Mouse (Mus musculus): ENCODE data around the gene Tmigd1. TPM values are rescaled to one million over a fixed set of nuclear protein-coding genes. Genes with fewer than 3 reads are reported as not detected.

Gene Tmigd1
- polyA plus RNA-seq, 1 experiment: 0.11 TPM

DNA sequence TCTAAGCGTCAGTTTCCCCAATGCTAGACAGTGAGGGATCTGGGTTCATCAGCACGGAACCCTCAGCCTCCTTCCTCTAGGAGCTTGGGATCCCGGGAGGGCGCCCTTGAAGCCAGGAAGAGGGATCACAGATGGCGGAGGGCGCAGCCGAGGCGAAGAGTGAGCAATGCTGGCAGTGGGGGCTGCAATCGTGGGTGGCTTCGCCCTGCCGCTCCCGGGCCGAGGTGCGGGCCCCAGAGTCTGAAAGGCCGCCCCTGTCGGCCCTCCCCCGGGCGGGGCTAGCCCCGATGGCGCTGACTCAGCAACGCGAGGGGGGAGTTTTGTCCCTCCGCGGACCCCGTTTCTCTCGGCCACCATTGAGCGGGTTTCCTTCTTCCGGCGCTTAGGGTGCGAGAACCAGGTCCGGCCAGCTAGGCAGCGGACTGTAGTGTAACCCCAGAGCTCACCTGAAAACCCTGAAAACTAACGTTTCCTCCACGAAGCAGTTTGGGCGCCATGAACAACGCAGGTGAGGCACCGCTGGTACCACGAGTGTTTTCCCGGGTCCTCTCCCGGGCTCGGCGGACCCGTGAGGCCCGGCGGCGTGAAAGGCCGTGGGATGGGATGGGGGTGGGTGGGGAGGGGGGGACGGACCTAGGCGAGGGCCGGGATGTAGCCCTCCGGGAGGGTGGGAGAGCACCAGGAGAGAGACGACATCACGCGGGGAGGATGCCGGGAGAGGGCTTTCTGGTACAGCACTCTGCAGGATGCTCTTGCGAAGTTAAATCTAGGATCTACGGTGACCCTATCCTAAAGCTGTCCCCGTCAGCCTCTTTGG, 43.6 kb downstream of the Tmigd1 start:
- DNase-seq: peak; percentile 96
- under 1% methylated on average over 58 of the region's 58 CpGs for WGBS

DNA sequence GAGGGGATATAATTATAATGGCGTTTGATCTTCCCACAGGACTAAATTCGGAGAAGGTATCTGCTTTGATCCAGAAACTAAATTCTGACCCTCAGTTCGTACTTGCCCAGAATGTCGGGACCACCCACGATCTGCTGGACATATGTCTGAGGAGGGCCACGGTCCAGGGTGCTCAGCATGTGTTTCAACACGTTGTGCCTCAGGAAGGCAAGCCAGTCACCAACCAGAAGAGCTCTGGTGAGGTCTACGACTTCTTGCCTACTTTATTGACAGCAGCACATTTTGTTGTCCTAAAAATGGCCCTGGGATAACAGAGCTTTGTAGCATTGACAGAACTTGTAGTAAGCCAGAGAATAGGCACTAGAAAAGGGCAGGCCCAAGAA, 44.2 kb downstream of the Tmigd1 start:
- Histone ChIP-seq H3K36me3 (ENCODE audit: control insufficient read depth, insufficient read depth, low read length) (peaks cover 6% of the 10 kb centered on the region), H3K4me3 (ENCODE audit: control insufficient read depth, insufficient read depth, low read length) (peak overlapping the region; percentile 95), H3K4me1 (replicated peaks; ENCODE audit: control insufficient read depth, insufficient read depth, low read length) (peaks cover 5% of the 10 kb centered on the region), H3K27me3 (ENCODE audit: control insufficient read depth, insufficient read depth, low read length) (no peaks in the 10 kb centered on the region), H3K27ac (ENCODE audit: control insufficient read depth, insufficient read depth, low read length) (no peak overlapping the region)
- TF ChIP-seq CTCF (IDR thresholded peaks at IDR 0.05; ENCODE audit: borderline replicate concordance, control insufficient read depth, extremely low read depth, insufficient read depth, low read length, poor library complexity) (no peak), POLR2A (IDR thresholded peaks at IDR 0.05; ENCODE audit: control insufficient read depth, extremely low read depth, insufficient read depth, low read length, poor library complexity) (no peak)
- whole genome bisulfite sequencing: 9% methylated on average over 8 of the region's 8 CpGs
- no peak for DNase-seq

More for the DNA sequence above, 43.6 kb downstream of the Tmigd1 start:
- TF ChIP-seq POLR2A (IDR thresholded peaks at IDR 0.05; ENCODE audit: control insufficient read depth, extremely low read depth, insufficient read depth, low read length, poor library complexity): peak; percentile 61
- TF ChIP-seq CTCF (IDR thresholded peaks at IDR 0.05; ENCODE audit: borderline replicate concordance, control insufficient read depth, extremely low read depth, insufficient read depth, low read length, poor library complexity): no peak; the same call in 1 of the 2 replicates
- Histone ChIP-seq H3K27ac (ENCODE audit: control insufficient read depth, insufficient read depth, low read length) (no peak overlapping the region), H3K36me3 (ENCODE audit: control insufficient read depth, insufficient read depth, low read length) (no peaks in the 10 kb centered on the region; the same call in 1 of the 2 replicates), H3K4me1 (replicated peaks; ENCODE audit: control insufficient read depth, insufficient read depth, low read length) (peaks cover 5% of the 10 kb centered on the region), H3K4me3 (ENCODE audit: control insufficient read depth, insufficient read depth, low read length) (peak overlapping the region; percentile 95), H3K27me3 (ENCODE audit: control insufficient read depth, insufficient read depth, low read length) (no peaks in the 10 kb centered on the region)

DNA sequence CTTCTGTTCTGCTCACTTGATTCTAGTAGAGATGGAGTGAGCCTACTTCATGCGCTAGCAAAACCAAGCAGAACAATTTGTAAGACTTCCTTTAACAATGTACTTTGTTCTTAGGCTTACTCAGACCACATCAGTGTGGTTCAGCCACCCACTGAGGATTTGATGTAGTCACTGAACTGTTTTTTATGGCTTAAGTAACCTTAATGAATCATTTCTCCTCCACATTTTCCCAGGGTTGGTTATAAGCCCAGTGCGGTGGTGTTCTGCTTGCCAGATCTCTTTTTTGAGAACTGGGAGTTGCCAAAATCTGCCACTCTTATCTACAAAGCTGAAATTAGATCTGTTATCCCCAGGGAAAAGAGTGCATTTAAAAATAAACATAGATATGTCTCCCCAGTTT, 51.6 kb downstream of the Tmigd1 start:
- Histone ChIP-seq H3K27ac (ENCODE audit: control insufficient read depth, insufficient read depth, low read length) (no peak overlapping the region), H3K4me3 (ENCODE audit: control insufficient read depth, insufficient read depth, low read length) (no peak overlapping the region), H3K4me1 (replicated peaks; ENCODE audit: control insufficient read depth, insufficient read depth, low read length) (no peaks in the 10 kb centered on the region), H3K36me3 (ENCODE audit: control insufficient read depth, insufficient read depth, low read length) (peaks cover 62% of the 10 kb centered on the region), H3K27me3 (ENCODE audit: control insufficient read depth, insufficient read depth, low read length) (no peaks in the 10 kb centered on the region)
- DNase-seq: no peak
- TF ChIP-seq POLR2A (IDR thresholded peaks at IDR 0.05; ENCODE audit: control insufficient read depth, extremely low read depth, insufficient read depth, low read length, poor library complexity): no peak
- WGBS: 53% methylated on average over 2 of the region's 2 CpGs

DNA sequence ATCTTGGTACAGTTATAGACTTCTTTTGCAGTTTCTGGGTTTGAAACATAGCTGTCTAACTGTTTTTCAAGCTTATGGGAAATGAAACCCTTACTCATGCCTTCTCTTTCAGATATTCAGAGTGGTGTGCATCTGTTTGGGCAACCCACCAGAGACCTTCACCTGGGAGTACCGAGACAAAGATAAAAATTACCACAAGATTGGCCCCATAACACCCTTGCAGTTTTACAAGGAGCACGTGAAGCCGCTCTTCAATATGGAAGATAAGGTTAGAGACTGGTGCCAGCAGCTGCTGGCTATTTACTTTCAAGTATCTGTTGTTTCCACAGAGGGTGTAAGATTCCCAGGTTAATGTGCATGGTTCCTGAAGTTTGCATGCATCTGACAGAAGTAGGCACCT, 63.7 kb downstream of the Tmigd1 start:
- no peak for TF ChIP-seq POLR2A (IDR thresholded peaks at IDR 0.05; ENCODE audit: control insufficient read depth, extremely low read depth, insufficient read depth, low read length, poor library complexity)
- no peak for TF ChIP-seq CTCF (IDR thresholded peaks at IDR 0.05; ENCODE audit: borderline replicate concordance, control insufficient read depth, extremely low read depth, insufficient read depth, low read length, poor library complexity)
- Histone ChIP-seq H3K4me1 (replicated peaks; ENCODE audit: control insufficient read depth, insufficient read depth, low read length) (no peaks in the 10 kb centered on the region), H3K27me3 (ENCODE audit: control insufficient read depth, insufficient read depth, low read length) (no peaks in the 10 kb centered on the region), H3K4me3 (ENCODE audit: control insufficient read depth, insufficient read depth, low read length) (no peak overlapping the region), H3K27ac (ENCODE audit: control insufficient read depth, insufficient read depth, low read length) (no peak overlapping the region), H3K36me3 (ENCODE audit: control insufficient read depth, insufficient read depth, low read length) (peaks cover 50% of the 10 kb centered on the region)
- WGBS: 94% methylated on average over 3 of the region's 3 CpGs
- DNase-seq: no peak

Other genes with a start within 250 kb of the Tmigd1 start
- gene Bhlha9, start 229.7 kb upstream of the Tmigd1 start, polyA plus RNA-seq (2012; rRNA removed): 0.17 TPM in 1 of 2 replicates, not detected in the other
- 2.8 and 3.4 TPM in 2 replicates for gene Trarg1, start 222.4 kb upstream of the Tmigd1 start, polyA plus RNA-seq (2012; rRNA removed)
- 25.9 and 26.7 TPM in 2 replicates for gene Gosr1, start 138.6 kb upstream of the Tmigd1 start, polyA plus RNA-seq (2012; rRNA removed)
- 6.7 and 7.5 TPM in 2 replicates for gene Cpd, start 55.1 kb upstream of the Tmigd1 start, polyA plus RNA-seq (2012; rRNA removed)
- gene Blmh, start 22.6 kb downstream of the Tmigd1 start, polyA plus RNA-seq (2012; rRNA removed): 22.1 and 22.7 TPM in 2 replicates
- gene Slc6a4, start 96.4 kb downstream of the Tmigd1 start, polyA plus RNA-seq (2012; rRNA removed): 5.9 and 6.5 TPM in 2 replicates
- 1.3 and 1.7 TPM in 2 replicates for gene Nsrp1, start 176.3 kb downstream of the Tmigd1 start, polyA plus RNA-seq (2012; rRNA removed)

All from thymus, adult 2 months (tissue).